Mouse (Mus musculus) CH12.LX (cell line): ENCODE measurements around the gene Prr23a3. TPM values are rescaled to one million over a fixed set of nuclear protein-coding genes. Genes with fewer than 3 reads are reported as not detected.

Source experiments
- DNase-seq: peaks from one replicate; pipeline ENCODE4 v3.0.0-alpha.2; 2013; ENCODE audit errors: extremely low read depth
- H3K27ac ChIP-seq: 2 replicates; pipeline ENCODE4 v1.5.1; 2012; ENCODE audit warnings: low read depth, mild to moderate bottlenecking, control low read depth, moderate library complexity; ENCODE audit not compliant: insufficient read depth
- H3K27me3 ChIP-seq: replicated peaks from 2 replicates; pipeline ENCODE3; 2012; ENCODE audit warnings: inconsistent platforms
- H3K36me3 ChIP-seq, 2 experiments: replicated peaks in 1 of 2; 2 replicates each; pipeline versions ENCODE3 to v1.6.1; 2012; ENCODE audit warnings: inconsistent platforms in 1 of 2, low read length in 1 of 2, mild to moderate bottlenecking in 1 of 2, mixed read lengths in 1 of 2, moderate library complexity in 1 of 2; ENCODE audit not compliant: control insufficient read depth in 1 of 2, insufficient read depth in 1 of 2
- H3K4me1 ChIP-seq, 2 experiments: 2 replicates each; pipeline ENCODE4 v1.6.1; 2012; ENCODE audit warnings: inconsistent platforms in 1 of 2, moderate library complexity in 1 of 2; ENCODE audit not compliant: insufficient read depth in 2 of 2, control insufficient read depth in 1 of 2
- H3K4me2 ChIP-seq: 2 replicates; pipeline ENCODE4 v1.6.1; 2012; ENCODE audit warnings: low read depth, mild to moderate bottlenecking, control low read depth; ENCODE audit not compliant: poor library complexity, insufficient read depth, severe bottlenecking
- H3K4me3 ChIP-seq, 3 experiments: fragments of 150-350 bp in 1 of 3; sonication (generic) in 1 of 3; replicated peaks in 1 of 3; 2 replicates each; pipeline versions ENCODE3 to v1.5.1; 2011 to 2012; ENCODE audit warnings: low read depth in 2 of 3, low read length in 2 of 3, mild to moderate bottlenecking in 2 of 3, moderate library complexity in 2 of 3, control low read depth in 1 of 3, improper control_type of control experiment in 1 of 3, inconsistent platforms in 1 of 3, mixed read lengths in 1 of 3; ENCODE audit not compliant: poor library complexity in 1 of 3
- H3K79me2 ChIP-seq: replicated peaks from 2 replicates; pipeline ENCODE4 v1.6.1; 2012; ENCODE audit warnings: mild to moderate bottlenecking, moderate library complexity; ENCODE audit not compliant: control insufficient read depth, poor library complexity, insufficient read depth, severe bottlenecking; ENCODE audit errors: extremely low read depth
- H3K9ac ChIP-seq: 2 replicates; pipeline ENCODE4 v1.6.1; 2012; ENCODE audit warnings: low read depth, mild to moderate bottlenecking, control low read depth, moderate library complexity; ENCODE audit not compliant: insufficient read depth
- H3K9me3 ChIP-seq: replicated peaks from 2 replicates; pipeline ENCODE3; 2012; ENCODE audit warnings: low read length, inconsistent platforms, mixed read lengths
- BHLHE40 ChIP-seq: IDR thresholded peaks from 2 replicates; pipeline ENCODE4 v1.6.1; 2011; ENCODE audit warnings: mild to moderate bottlenecking, low read depth, low read length, improper control_type of control experiment
- CHD1 ChIP-seq: IDR thresholded peaks from 2 replicates; pipeline ENCODE4 v1.6.1; 2012; ENCODE audit warnings: low read depth, low read length, improper control_type of control experiment, inconsistent platforms
- CHD2 ChIP-seq: IDR thresholded peaks from 2 replicates; pipeline ENCODE4 v1.6.1; 2011; ENCODE audit warnings: low read length, improper control_type of control experiment
- CTCF ChIP-seq, 2 experiments: IDR thresholded peaks in 1 of 2; conservative IDR thresholded peaks in 1 of 2; 2 replicates each; pipeline ENCODE4 v1.5.1; 2011 to 2012; ENCODE audit warnings: low read depth in 2 of 2, low read length in 2 of 2, improper control_type of control experiment in 1 of 2, inconsistent platforms in 1 of 2, mild to moderate bottlenecking in 1 of 2, moderate library complexity in 1 of 2
- E2F4 ChIP-seq: IDR thresholded peaks from 2 replicates; pipeline ENCODE4 v1.6.1; 2011; ENCODE audit warnings: low read depth, low read length, improper control_type of control experiment; ENCODE audit not compliant: insufficient replicate concordance
- EP300 ChIP-seq: IDR thresholded peaks from 2 replicates; pipeline ENCODE4 v1.6.1; 2011; ENCODE audit warnings: low read length, improper control_type of control experiment
- ETS1 ChIP-seq: conservative IDR thresholded peaks from 2 replicates; pipeline ENCODE4 v1.6.1; 2012; ENCODE audit warnings: low read depth, mild to moderate bottlenecking, inconsistent platforms, low read length, improper control_type of control experiment, moderate library complexity
- HCFC1 ChIP-seq: IDR thresholded peaks from 2 replicates; pipeline ENCODE4 v1.6.1; 2012; ENCODE audit warnings: low read depth, mild to moderate bottlenecking, inconsistent platforms, low read length, improper control_type of control experiment
- IRF4 ChIP-seq: IDR thresholded peaks from 2 replicates; pipeline ENCODE4 v1.6.1; 2014; ENCODE audit warnings: low read depth, mild to moderate bottlenecking, inconsistent platforms, low read length, improper control_type of control experiment
- KAT2A ChIP-seq: IDR thresholded peaks from 2 replicates; pipeline ENCODE4 v1.6.1; 2012; ENCODE audit warnings: low read length, improper control_type of control experiment, inconsistent platforms; ENCODE audit not compliant: insufficient replicate concordance
- MAX ChIP-seq: IDR thresholded peaks from 2 replicates; pipeline ENCODE4 v1.6.1; 2011; ENCODE audit warnings: low read length, improper control_type of control experiment
- MAZ ChIP-seq: IDR thresholded peaks from 2 replicates; pipeline ENCODE4 v1.6.1; 2012; ENCODE audit warnings: low read depth, mild to moderate bottlenecking, inconsistent platforms, low read length, improper control_type of control experiment, moderate library complexity
- MEF2A ChIP-seq: IDR thresholded peaks from 2 replicates; pipeline ENCODE4 v1.6.1; 2014; ENCODE audit warnings: low read depth, mild to moderate bottlenecking, inconsistent platforms, low read length, improper control_type of control experiment, borderline replicate concordance
- NELFE ChIP-seq: IDR thresholded peaks from 2 replicates; pipeline ENCODE4 v1.6.1; 2011; ENCODE audit warnings: low read depth, low read length, improper control_type of control experiment
- NRF1 ChIP-seq: IDR thresholded peaks from 2 replicates; pipeline ENCODE4 v1.6.1; 2014; ENCODE audit warnings: low read depth, mild to moderate bottlenecking, inconsistent platforms, low read length, improper control_type of control experiment, moderate library complexity
- POLR2AphosphoS2 ChIP-seq: IDR thresholded peaks from 2 replicates; pipeline ENCODE4 v1.6.1; 2011; ENCODE audit warnings: low read depth, low read length, improper control_type of control experiment
- RAD21 ChIP-seq: IDR thresholded peaks from 2 replicates; pipeline ENCODE4 v1.6.1; 2011; ENCODE audit warnings: low read depth, mild to moderate bottlenecking, low read length, improper control_type of control experiment, moderate library complexity
- RCOR1 ChIP-seq: conservative IDR thresholded peaks from 2 replicates; pipeline ENCODE4 v1.6.1; 2012; ENCODE audit warnings: low read depth, mild to moderate bottlenecking, inconsistent platforms, low read length, improper control_type of control experiment
- SIN3A ChIP-seq: IDR thresholded peaks from 2 replicates; pipeline ENCODE4 v1.6.1; 2012; ENCODE audit warnings: low read length, improper control_type of control experiment, inconsistent platforms
- SMC3 ChIP-seq: IDR thresholded peaks from 2 replicates; pipeline ENCODE4 v1.6.1; 2011; ENCODE audit warnings: low read depth, low read length, improper control_type of control experiment
- TCF12 ChIP-seq: IDR thresholded peaks from 2 replicates; pipeline ENCODE4 v1.6.1; 2014; ENCODE audit warnings: low read depth, mild to moderate bottlenecking, inconsistent platforms, low read length, improper control_type of control experiment
- USF2 ChIP-seq: conservative IDR thresholded peaks from 2 replicates; pipeline ENCODE4 v1.6.1; 2011; ENCODE audit warnings: low read depth, low read length, improper control_type of control experiment
- ZMIZ1 ChIP-seq: IDR thresholded peaks from 2 replicates; pipeline ENCODE4 v1.6.1; 2012; ENCODE audit warnings: low read depth, mild to moderate bottlenecking, inconsistent platforms, low read length, improper control_type of control experiment
- ZNF384 ChIP-seq: IDR thresholded peaks from 2 replicates; pipeline ENCODE4 v1.6.1; 2012; ENCODE audit warnings: low read depth, low read length, improper control_type of control experiment, inconsistent platforms
- dilution Hi-C: fragments of 300-500 bp; cut with MboI; formaldehyde crosslinking; loops from 2 replicates; pipeline ENCODE4 v1.14.3; 2020; ENCODE audit warnings: low sequenced_read_pairs; ENCODE audit not compliant: extremely low pct_unique_long_range_greater_than_20kb, extremely low pct_ligation_motif_present
- in situ Hi-C: fragments of 300-500 bp; cut with MboI; formaldehyde crosslinking; loops from 3 replicates; pipeline ENCODE4 v1.14.3; 2019; ENCODE audit warnings: low sequenced_read_pairs, low pct_ligation_motif_present, low pct_unique_long_range_greater_than_20kb, mixed read lengths
- polyA plus RNA-seq: library from polyadenylated mRNA; unstranded; fragments of >175 nt; gene quantifications from 2 replicates; pipeline ENCODE4 v1.2.1, GENCODE M21; 2012; ENCODE audit warnings: low read depth; ENCODE audit not compliant: insufficient read length
- total RNA-seq, 2 experiments: library from RNA; depleted of rRNA; stranded (reverse); fragments of 300-350 nt in 1 of 2; fragments of >200 nt in 1 of 2; gene quantifications; 2 replicates each; pipeline ENCODE4 v1.2.3; 2012 to 2014

The Prr23a3 gene
- total and polyA plus RNA-seq, 3 experiments: not detected

- Histone ChIP-seq H3K9ac (no peak within 1 kb of the TSS), H3K27me3 (no peaks in the 10 kb centered on the region), H3K27ac (no peak within 1 kb of the TSS), H3K9me3 (no peaks in the 10 kb centered on the region), H3K79me2 (no peaks in the 10 kb centered on the region), H3K4me3 (no peak within 1 kb of the TSS), H3K36me3 (no peaks in the 10 kb centered on the region), H3K4me2 (no peak within 1 kb of the TSS), H3K4me1 (no peaks in the 10 kb centered on the region)
- in situ Hi-C loops: no loop called here
- TF ChIP-seq RAD21: no peak
- no peak for TF ChIP-seq TCF12
- TF ChIP-seq MAX: no peak
- TF ChIP-seq RCOR1: no peak
- TF ChIP-seq KAT2A: no peak
- no peak for TF ChIP-seq SIN3A
- TF ChIP-seq ZNF384: no peak
- no peak for TF ChIP-seq NRF1
- no peak for TF ChIP-seq BHLHE40
- TF ChIP-seq HCFC1: no peak
- no peak for TF ChIP-seq EP300
- no peak for TF ChIP-seq ZMIZ1
- TF ChIP-seq E2F4: no peak
- no peak for TF ChIP-seq SMC3
- TF ChIP-seq CHD1: no peak
- TF ChIP-seq IRF4: no peak
- TF ChIP-seq USF2: no peak
- no peak for TF ChIP-seq MAZ
- no peak for TF ChIP-seq MEF2A
- no peak for TF ChIP-seq POLR2AphosphoS2
- dilution Hi-C loops: no loop called here
- no peak for DNase-seq
These were observed 8.4 kb upstream of the Prr23a3 start, which contains the start of gene Prr23a2 for GRCm38 (mm10) chr9:98856210-98856609. Gene Prr23a2, plus strand, starts transcription at chr9:98856494.

- dilution Hi-C loops (no loop called here), in situ Hi-C loops (no loop called here)
- H3K4me1 ChIP-seq: no peaks in the 10 kb centered on the region
- no peak overlapping the region for H3K4me3 ChIP-seq
- peak; percentile 27 for DNase-seq
- no peak overlapping the region for H3K4me2 ChIP-seq
- H3K27ac ChIP-seq: no peak overlapping the region
- TF ChIP-seq POLR2AphosphoS2: no peak
- TF ChIP-seq MAZ: no peak
- TF ChIP-seq CHD2: no peak
- TF ChIP-seq CHD1: no peak
- no peak for TF ChIP-seq ETS1
- no peak for TF ChIP-seq NELFE
- no peak for TF ChIP-seq SIN3A
- TF ChIP-seq RAD21: peak; percentile 6
- TF ChIP-seq CTCF (conservative IDR thresholded peaks at IDR 0.05 in 1 of 2, IDR thresholded peaks at IDR 0.05 in 1 of 2; ENCODE audit: low read depth in 2 of 2, low read length in 2 of 2): peak; percentile 23 to 47; a peak in 3 of 4 replicates
- TF ChIP-seq, all 38 proteins: peak for 2
- no peaks in the 10 kb centered on the region for H3K27me3 ChIP-seq
- no peaks in the 10 kb centered on the region for H3K79me2 ChIP-seq
- no peak overlapping the region for H3K9ac ChIP-seq
- no peaks in the 10 kb centered on the region for H3K36me3 ChIP-seq
- H3K9me3 ChIP-seq: peaks cover 3% of the 10 kb centered on the region
These were observed 1.1 kb upstream of the Prr23a3 start for GRCm38 (mm10) chr9:98863463-98863862.
